In genomic region chr1:166010106-166010505, GRCm38 (mm10) we compare ENCODE assay signal across 16 mouse cellular contexts.
"Had no signal": no experiment of that assay in that cellular context is flagged by ENCODE, and none has a peak within 500 bp of the region (broad histone marks: within the 10 kb centered on the region; RNA-seq: fewer than 3 reads in every experiment).

No protein-coding gene starts in this region.

- DNase-seq: gastrocnemius, postnatal 10 days; gastrocnemius, postnatal 25 days; heart, adult 18-20 months; heart, postnatal 14 days; heart, postnatal 36 days; kidney, adult 11 months; kidney, adult 2 months; kidney, adult 9 months; kidney, postnatal 14 days; kidney, postnatal 36 days; layer of hippocampus, adult 9-11 months; layer of hippocampus, postnatal 36 days; left cerebral cortex, postnatal 4 days had no signal

- ATAC-seq: hindbrain, postnatal 0 days; intestine, embryonic 16.5 days; liver, embryonic 12.5 days had no signal
